Mouse (Mus musculus): ENCODE measurements around the gene Gys2. TPM values are rescaled to one million over a fixed set of nuclear protein-coding genes. Genes with fewer than 3 reads are reported as not detected.

The Gys2 gene
- not detected in 2 replicates for polyA plus RNA-seq (2012; rRNA removed)

GRCm38 (mm10) chr6:142472801-142473203 is at the start of gene Gys2:
Gene Gys2 (minus strand): TSS chr6:142473109.

DNA sequence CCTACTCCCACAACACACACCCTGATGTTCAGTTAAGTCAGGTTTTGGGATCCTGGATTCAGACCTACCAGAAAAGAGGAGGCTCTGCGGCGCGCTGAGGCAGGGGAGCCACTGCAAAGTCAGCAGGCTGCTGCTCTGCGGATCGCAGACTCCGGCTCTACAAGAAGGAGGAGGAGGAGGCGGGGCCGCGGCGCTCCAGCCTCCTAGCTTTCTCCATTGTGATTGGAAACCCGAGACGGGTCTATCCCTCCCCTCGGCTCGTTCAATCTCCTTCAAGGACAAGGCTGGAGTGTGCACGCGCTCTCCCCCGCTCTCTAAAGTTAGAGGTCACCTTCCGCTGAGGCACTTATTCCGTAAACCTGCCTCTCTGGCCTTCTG is 34.9 kb upstream of the Gys2 start, which contains the start of gene Ldhb:
TSS of gene Ldhb (minus strand) at position 173 of the 378 bp plus-strand sequence.

DNA sequence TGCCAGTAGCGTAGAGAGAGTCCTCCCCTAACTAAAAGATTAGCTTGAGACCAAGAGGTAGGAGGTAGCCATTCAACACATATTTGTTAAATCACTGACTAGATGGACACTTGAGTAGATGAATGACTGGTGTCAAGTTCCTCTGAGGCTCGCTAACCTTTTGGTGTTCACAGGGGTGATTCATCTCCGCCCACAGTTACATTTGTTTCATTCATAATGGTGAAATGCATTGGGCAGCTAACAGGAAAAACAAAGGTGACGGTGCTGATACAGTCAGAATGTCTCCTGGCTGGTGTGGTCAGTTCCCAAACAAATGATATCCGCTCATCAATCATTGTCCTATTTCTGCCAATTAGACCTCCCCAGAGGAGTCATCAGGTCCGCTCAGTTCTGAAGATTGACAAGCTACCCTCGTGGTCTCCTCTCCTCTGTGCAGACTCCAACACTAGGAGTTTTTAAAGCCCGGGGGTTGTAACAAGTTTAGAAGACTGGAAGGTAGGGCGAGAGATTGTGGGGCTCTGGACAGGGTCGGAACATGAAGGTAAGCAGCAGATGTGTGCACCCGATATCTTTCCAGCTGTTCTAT is 59.9 kb downstream of the Gys2 start, which contains the start of gene Spx:
TSS of gene Spx (plus strand) at position 536 of the 586 bp plus-strand sequence.

GRCm38 (mm10) chr6:142387011-142387754 is 85.7 kb downstream of the Gys2 start, which contains the start of the genes Recql and Golt1b:
Gene Recql (minus strand): TSS chr6:142387087.
Gene Golt1b (plus strand): TSS chr6:142387221.

Other genes with a start within 250 kb of the Gys2 start
- 0.33 and 0.43 TPM in 2 replicates for gene Iapp, start 174.7 kb downstream of the Gys2 start, polyA plus RNA-seq (2012; rRNA removed)
- 0.24 and 0.28 TPM in 2 replicates for gene Slco1a5, start 150.1 kb downstream of the Gys2 start, polyA plus RNA-seq (2012; rRNA removed)
- 14.1 and 14.6 TPM in 2 replicates for gene Pyroxd1, start 127.5 kb downstream of the Gys2 start, polyA plus RNA-seq (2012; rRNA removed)
- 21.0 and 21.8 TPM in 2 replicates for gene Recql, start 86.0 kb downstream of the Gys2 start, polyA plus RNA-seq (2012; rRNA removed)
- gene Golt1b, start 85.9 kb downstream of the Gys2 start, polyA plus RNA-seq (2012; rRNA removed): 24.6 and 26.6 TPM in 2 replicates
- gene Spx, start 59.7 kb downstream of the Gys2 start, polyA plus RNA-seq (2012; rRNA removed): 12.3 and 13.3 TPM in 2 replicates
- gene Ldhb, start 34.8 kb upstream of the Gys2 start, polyA plus RNA-seq (2012; rRNA removed): 361 and 427 TPM in 2 replicates
- gene Kcnj8, start 98.5 kb upstream of the Gys2 start, polyA plus RNA-seq (2012; rRNA removed): 9.1 and 9.5 TPM in 2 replicates
- gene Abcc9, start 229.2 kb upstream of the Gys2 start, polyA plus RNA-seq (2012; rRNA removed): 5.7 and 6.5 TPM in 2 replicates